Mouse (Mus musculus): ENCODE data around the gene Slc46a2.

The Slc46a2 gene

DNA sequence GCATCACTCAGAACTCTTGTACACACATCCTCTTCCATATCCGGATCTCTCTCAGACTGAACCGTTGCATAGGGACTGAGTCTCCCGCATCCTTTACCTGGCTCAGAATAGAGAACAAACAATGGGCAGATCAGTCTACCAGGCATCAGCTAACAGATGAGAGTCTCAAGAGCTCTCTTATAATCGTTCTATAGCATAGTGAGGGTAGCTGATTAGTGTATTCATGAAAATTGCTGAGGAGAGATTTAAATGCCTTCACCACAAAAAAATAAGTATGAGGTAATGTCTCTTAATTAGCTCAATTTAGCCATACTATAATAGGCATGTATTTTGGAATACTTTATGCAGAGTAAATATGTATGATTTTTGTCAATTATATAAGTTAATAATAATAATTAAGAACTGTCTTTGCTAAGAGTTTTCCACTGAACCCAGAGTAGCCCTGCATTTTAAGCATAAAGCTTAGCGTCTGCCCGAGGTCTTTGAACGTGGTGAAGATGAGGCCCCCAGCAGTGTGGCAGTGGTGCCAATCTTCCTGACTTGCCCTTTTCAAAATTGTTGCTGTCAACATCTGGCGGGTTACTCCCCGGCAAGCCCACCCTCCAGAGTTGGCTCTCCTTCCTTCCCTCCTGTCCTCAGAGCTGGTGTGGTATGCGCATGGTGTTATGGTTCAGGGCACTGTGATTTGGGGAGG lies 23.0 kb downstream of the Slc46a2 start:
- no peak for DNase-seq (ENCODE audit: low spot score)

- no peak for DNase-seq (ENCODE audit: low spot score)
Measured at GRCm38 (mm10) chr4:59890086-59890600, 24.7 kb downstream of the Slc46a2 start.

DNA sequence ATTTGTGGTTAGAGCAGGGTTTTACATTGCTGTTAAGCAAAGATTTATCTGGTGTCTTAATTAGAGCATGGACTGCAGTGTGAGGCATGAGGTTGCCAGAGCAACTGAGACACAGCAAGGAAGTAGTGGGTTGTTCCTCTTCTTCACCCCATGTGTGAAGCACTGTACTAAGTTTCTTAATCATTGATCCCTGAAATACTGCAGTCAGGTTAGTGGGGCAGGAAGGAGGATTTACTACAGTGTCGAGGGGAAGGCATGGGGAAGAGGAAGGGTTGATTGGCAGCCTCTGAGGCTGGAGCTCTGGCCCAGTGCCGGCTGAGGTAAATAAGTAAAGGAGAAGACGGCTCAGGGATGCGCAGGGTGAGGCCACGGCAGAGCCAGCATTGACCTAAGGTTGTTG lies 26.8 kb downstream of the Slc46a2 start:
- DNase-seq (ENCODE audit: low spot score) = no peak

- no peak for DNase-seq (ENCODE audit: low spot score)
Measured at GRCm38 (mm10) chr4:59887011-59887410, 27.8 kb downstream of the Slc46a2 start.

GRCm38 (mm10) chr4:59886281-59886680 lies 28.6 kb downstream of the Slc46a2 start:
- DNase-seq (ENCODE audit: low spot score) = no peak

- DNase-seq (ENCODE audit: low spot score) = no peak
Measured at GRCm38 (mm10) chr4:59884136-59884696, 30.6 kb downstream of the Slc46a2 start.

GRCm38 (mm10) chr4:59881210-59881609 lies 33.6 kb downstream of the Slc46a2 start:
- no peak for DNase-seq (ENCODE audit: low spot score)

DNA sequence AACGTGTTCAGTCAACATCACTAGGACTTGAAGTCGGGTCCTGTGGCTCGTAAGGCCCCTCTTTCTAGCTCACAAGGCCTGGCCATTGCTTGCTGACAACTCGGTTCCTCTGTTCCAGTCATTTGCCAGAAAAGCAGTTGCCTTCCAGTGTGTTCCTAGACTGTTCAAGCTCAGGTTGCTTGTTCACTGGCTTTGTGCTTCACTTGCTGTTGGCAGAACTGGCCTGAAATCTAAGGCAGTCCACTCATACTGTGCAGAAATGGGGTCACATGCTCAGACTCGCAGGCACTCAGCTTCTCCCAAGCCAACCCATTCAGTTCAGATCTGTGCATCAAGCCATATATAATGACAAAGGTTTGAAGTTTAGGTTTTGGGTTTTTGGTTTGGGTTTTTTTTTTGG lies 34.1 kb downstream of the Slc46a2 start:
- no peak for DNase-seq (ENCODE audit: low spot score)

DNA sequence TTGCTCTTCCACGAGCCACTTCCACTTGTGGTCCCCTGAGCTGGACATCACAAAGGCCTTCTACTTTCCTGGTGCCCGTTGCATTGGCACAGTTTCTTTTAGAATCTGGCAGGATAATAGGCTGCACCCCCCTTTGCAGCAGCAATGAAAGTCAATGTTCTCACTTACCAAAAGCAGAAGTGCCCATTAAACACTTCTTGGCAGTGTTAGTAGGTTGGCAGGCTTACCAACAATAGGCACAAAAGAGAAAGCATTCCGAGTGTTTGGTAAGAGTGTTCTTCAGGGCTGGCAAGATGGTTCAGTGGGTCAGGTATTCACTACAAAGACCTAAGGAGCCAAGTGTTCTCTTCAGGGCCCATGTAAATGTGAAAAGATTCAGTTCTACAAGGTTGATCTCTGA lies 35.4 kb downstream of the Slc46a2 start:
- no peak for DNase-seq (ENCODE audit: low spot score)

DNA sequence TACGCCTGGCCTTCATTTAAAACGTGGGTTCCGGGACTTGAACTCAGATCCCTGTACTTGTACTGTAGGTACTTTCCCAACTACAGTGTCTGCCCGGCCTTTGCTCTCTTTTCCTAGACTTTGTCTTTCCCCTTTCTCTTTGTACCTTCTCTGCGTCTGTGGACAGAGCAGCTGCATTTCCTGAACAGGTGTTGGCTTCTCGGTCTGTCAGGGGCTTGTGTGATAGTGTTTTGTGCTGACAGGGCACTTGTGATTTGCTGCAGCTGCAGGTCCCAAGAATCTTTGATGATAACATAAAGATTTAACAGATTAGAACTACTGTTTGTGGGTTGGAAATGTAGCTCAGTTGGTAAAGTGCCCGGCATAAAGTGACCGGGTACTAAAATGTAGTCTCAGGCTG lies 36.3 kb downstream of the Slc46a2 start:
- DNase-seq (ENCODE audit: low spot score) = no peak

DNA sequence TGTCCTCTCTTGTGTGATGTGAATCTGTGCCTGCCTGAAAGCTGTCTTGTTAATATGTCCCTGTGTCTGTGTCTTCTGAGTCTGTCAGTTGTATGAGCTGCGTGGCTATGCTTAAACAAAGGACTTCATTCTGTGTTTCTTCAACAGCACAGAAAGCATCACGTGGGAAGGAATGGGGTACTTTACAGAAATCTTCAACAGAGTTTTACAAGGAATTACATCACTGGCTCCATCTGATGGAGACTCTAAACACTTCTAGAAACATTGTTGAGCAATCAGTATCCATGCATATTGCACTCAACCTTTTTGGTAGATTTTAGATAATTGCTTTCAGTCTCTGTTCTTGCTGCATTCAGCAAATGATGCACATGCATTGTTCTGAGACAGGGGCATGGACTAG lies 37.8 kb downstream of the Slc46a2 start:
- DNase-seq (ENCODE audit: low spot score) = no peak

DNA sequence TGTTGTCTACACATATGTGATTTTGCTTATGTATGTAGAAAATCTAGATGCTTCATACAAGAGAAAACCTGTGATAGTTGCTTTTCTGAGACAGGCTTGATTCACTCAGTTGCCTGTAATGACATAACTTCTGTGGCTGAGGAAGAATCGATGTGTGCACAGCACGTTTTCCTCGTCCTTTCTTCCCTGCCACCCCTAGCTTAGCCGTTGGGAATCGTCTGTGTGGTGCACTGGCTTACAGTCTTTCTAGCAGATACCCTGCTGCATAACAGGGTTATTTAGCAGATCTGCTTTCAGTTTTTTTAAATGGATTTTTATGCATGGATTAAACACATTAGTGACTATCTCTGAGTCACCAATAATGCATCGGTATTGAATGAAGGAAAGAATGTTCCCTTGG lies 38.3 kb downstream of the Slc46a2 start:
- DNase-seq (ENCODE audit: low spot score) = no peak

- DNase-seq (ENCODE audit: low spot score) = no peak
Measured at GRCm38 (mm10) chr4:59873830-59874229, 41.0 kb downstream of the Slc46a2 start.

DNA sequence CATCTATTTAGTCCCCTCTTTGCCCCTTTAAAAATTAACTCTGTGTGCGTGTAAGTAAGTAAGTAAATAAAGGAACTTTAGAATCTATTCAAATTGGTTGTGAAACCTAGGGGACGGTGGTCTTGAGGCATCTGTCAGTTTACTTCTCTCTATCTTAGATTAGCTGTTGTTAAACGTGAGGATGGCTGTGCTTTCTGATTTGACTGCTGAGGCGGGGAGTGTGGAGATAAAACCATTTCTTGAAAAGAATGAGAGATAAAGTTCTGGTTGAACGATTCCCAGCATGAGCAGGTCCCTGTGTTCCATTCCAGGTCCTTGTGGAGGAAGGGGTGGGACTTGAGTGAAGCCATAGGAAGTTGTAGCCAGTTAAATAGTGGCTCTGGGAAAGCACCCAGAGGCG lies 41.6 kb downstream of the Slc46a2 start:
- no peak for DNase-seq (ENCODE audit: low spot score)

GRCm38 (mm10) chr4:59870859-59871591 lies 43.8 kb downstream of the Slc46a2 start:
- DNase-seq (ENCODE audit: low spot score) = peak; percentile 81

DNA sequence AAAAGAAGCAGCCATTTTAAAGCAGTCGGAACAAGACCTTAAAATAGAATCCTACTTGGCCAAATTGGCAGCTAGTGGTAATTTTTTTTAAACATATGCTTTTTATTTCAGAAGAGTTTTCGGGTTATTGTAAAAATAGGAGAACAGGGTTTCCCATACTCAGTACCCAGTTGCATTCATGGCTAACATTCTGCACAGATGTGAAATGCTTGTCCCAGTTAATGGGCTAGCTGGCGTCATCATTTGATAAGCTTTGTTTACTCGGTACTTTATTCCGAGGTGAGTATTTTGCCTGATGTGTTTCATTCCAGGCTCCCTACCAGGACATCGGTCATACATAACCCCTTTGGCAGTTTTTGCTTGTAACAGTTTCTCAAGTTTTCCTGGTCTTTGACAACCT lies 44.4 kb downstream of the Slc46a2 start:
- no peak for DNase-seq (ENCODE audit: low spot score)

- DNase-seq (ENCODE audit: low spot score) = no peak
Measured at GRCm38 (mm10) chr4:59869488-59870057, 45.3 kb downstream of the Slc46a2 start.

DNA sequence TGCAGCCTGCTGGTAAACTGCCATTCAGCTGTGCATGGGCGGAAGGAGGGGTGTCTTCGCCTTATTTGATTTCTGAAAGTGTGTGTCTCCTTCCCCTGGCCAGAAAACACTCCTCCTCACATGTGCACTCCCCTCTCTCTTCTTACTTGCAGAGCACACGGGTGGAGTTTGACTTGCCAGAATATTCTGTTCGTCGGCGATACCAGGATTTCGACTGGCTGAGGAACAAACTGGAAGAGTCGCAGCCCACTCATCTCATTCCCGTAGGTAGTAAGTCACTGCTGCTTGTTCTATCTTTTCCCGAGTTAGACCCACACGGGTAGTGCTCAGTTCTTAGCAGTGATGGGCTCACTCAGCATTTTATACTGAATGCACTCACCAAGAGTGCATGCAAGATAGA lies 46.8 kb downstream of the Slc46a2 start:
- no peak for DNase-seq (ENCODE audit: low spot score)

DNA sequence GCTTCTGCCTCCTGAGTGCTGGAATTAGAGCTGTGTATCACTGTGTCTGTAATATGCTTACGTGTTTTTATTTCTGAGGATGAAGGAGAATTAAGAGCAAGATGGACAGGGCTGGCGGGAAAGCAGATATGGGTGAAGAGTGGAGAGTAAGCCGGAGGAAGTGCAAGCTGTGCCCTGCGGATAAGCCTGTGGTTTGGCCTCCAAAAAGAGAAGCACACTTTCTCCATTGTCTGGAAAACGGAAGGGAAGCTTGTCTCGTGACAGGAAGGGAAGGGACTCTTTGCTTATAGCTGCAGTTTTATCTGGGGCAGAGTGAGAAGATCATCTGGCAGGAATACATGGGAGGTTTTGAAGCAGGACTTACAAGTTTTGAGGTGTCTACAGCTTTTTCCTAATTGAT lies 51.0 kb downstream of the Slc46a2 start:
- no peak for DNase-seq (ENCODE audit: low spot score)

DNA sequence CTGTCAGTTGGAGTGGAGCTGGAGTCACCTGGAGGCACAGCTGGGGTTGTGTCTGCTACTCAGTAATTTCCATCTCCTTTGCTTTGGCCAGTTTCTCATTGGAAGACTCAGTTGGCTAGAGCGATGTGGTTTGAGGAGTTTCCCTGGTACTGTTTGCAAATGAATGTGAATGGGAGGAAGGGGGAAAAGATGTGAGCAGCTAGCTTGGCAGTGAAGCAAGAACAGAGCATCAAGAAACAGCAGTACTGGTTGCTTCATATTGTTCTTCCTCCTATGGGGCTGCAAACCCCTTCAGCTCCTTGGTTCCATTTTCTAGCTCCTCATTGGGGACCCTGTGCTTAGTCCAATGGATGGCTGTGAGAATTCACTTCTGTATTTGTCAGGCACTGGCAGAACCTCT lies 52.5 kb downstream of the Slc46a2 start:
- DNase-seq (ENCODE audit: low spot score) = no peak

GRCm38 (mm10) chr4:59861871-59862270 lies 53.0 kb downstream of the Slc46a2 start:
- DNase-seq (ENCODE audit: low spot score) = no peak

DNA sequence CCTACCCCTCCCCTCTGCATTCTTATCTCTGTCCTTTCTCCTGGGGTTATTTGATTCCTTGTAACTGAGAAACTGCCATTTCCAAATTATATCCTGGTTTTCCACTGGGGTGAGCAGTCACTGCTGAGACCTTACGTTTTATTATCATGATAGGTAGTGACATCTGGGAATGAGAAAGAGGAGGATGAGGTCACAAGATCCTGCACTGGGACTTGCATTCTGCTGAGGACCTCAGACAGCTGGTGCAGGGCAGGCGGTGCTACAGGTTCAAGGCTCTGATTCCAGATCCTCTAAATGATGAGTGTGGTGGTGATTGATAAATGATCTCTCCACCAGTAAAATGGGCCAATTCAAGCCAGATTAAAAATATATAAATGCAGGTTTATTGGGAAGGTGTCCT lies 54.4 kb downstream of the Slc46a2 start:
- DNase-seq (ENCODE audit: low spot score) = no peak

All from MN1 (cell line).